Mouse (Mus musculus) liver, adult 2 months (tissue): ENCODE data around the gene Aox1.

Experiments
- CTCF ChIP-seq: fragments of 200-500 bp; IDR thresholded peaks from 2 replicates; pipeline ENCODE4 v1.5.1; 2011; ENCODE audit warnings: low read depth, low read length, control low read depth
- POLR2A ChIP-seq: fragments of 200-500 bp; IDR thresholded peaks from 2 replicates; pipeline ENCODE4 v1.6.1; 2011; ENCODE audit warnings: low read length, control low read depth; ENCODE audit not compliant: insufficient read depth; ENCODE audit errors: extremely low read depth

- TF ChIP-seq CTCF, result no peak
- TF ChIP-seq POLR2A, result no peak
These were observed 44.5 kb downstream of the Aox1 start for GRCm38 (mm10) chr1:58074266-58074665.
